Mouse (Mus musculus) hindbrain, embryonic 16.5 days (tissue): ENCODE data around the gene Cd22. TPM values are rescaled to one million over a fixed set of nuclear protein-coding genes. Genes with fewer than 3 reads are reported as not detected.

Source experiments
- ATAC-seq: fragments of 200-750 bp; cut with Nextera tagmentation; 2 replicates; pipeline ENCODE4 v1.8.0; 2017; ENCODE audit warnings: moderate TSS enrichment, moderate library complexity
- H3K27ac ChIP-seq: fragments of 300-500 bp; sonication (generic); 2 replicates; pipeline ENCODE4 v1.5.1; 2014; ENCODE audit warnings: low read depth, mild to moderate bottlenecking, control low read depth, low read length, moderate library complexity
- H3K27me3 ChIP-seq: fragments of 300-500 bp; sonication (generic); replicated peaks from 2 replicates; pipeline ENCODE4 v1.6.1; 2014; ENCODE audit warnings: low read length; ENCODE audit not compliant: control insufficient read depth, insufficient read depth
- H3K36me3 ChIP-seq: fragments of 300-500 bp; sonication (generic); 2 replicates; pipeline ENCODE4 v1.6.1; 2014; ENCODE audit warnings: mild to moderate bottlenecking, low read length, moderate library complexity, mixed read lengths; ENCODE audit not compliant: control insufficient read depth, insufficient read depth
- H3K4me1 ChIP-seq: fragments of 300-500 bp; sonication (generic); 2 replicates; pipeline ENCODE4 v1.6.1; 2014; ENCODE audit warnings: low read depth, low read length; ENCODE audit not compliant: control insufficient read depth, insufficient read depth
- H3K4me2 ChIP-seq: fragments of 300-500 bp; sonication (generic); 2 replicates; pipeline ENCODE4 v1.6.1; 2014; ENCODE audit warnings: mild to moderate bottlenecking, low read length, control low read depth, moderate library complexity
- H3K4me3 ChIP-seq: fragments of 300-500 bp; sonication (generic); 2 replicates; pipeline ENCODE4 v1.5.1; 2014; ENCODE audit warnings: mild to moderate bottlenecking, low read length, control low read depth, moderate library complexity
- H3K9ac ChIP-seq: fragments of 300-500 bp; sonication (generic); 2 replicates; pipeline ENCODE4 v1.6.1; 2014; ENCODE audit warnings: low read depth, mild to moderate bottlenecking, control low read depth, low read length, moderate library complexity
- H3K9me3 ChIP-seq: fragments of 300-500 bp; sonication (generic); 2 replicates; pipeline ENCODE4 v1.6.1; 2014; ENCODE audit warnings: mild to moderate bottlenecking, low read length, moderate library complexity; ENCODE audit not compliant: control insufficient read depth
- WGBS: fragments of 180-500 bp; shearing (Covaris S2); extraction: QIAGEN DNeasy Blood & Tissue Kit; methylation state at CpG from one replicate; pipeline ENCODE4 v1.1.7; 2014; 5-methylcytosine and 5-hydroxymethylcytosine counted together
- polyA plus RNA-seq: library from polyadenylated mRNA; unstranded; fragments of >200 nt; fragmentation: Nextera tagmentation; extraction: Ambion mirVana; gene quantifications from 2 replicates; pipeline ENCODE4 v1.2.1, GENCODE M21; 2015

Cd22 gene
- polyA plus RNA-seq, 1 experiment from 2014 or later: not detected

DNA sequence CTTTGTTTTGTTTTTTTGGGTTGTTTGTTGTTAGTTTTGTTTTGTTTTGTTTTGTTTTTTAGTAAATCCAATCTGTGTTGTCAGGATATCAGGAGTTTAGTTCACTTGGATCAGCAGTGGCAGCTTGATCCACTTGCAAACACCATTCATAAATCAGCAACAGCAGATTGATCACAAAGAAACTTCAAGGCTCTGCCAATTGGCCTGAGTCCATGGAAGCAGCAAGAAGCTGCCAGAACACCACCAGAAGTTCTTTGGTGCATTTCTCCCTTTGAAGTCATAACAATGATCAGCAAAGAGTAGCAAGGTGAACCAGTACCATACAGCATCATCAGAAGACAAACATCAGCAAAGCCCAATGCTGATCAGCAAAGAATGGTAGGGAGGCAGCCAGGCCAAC is 3.9 kb upstream of the Cd22 start:
- no peak for ATAC-seq
- H3K9ac ChIP-seq: no peak overlapping the region
- no peak overlapping the region for H3K4me2 ChIP-seq
- no peaks in the 10 kb centered on the region for H3K9me3 ChIP-seq
- H3K4me3 ChIP-seq: no peak overlapping the region
- H3K27ac ChIP-seq: no peak overlapping the region
- no peaks in the 10 kb centered on the region for H3K27me3 ChIP-seq
- no peaks in the 10 kb centered on the region for H3K4me1 ChIP-seq
- no peaks in the 10 kb centered on the region for H3K36me3 ChIP-seq

DNA sequence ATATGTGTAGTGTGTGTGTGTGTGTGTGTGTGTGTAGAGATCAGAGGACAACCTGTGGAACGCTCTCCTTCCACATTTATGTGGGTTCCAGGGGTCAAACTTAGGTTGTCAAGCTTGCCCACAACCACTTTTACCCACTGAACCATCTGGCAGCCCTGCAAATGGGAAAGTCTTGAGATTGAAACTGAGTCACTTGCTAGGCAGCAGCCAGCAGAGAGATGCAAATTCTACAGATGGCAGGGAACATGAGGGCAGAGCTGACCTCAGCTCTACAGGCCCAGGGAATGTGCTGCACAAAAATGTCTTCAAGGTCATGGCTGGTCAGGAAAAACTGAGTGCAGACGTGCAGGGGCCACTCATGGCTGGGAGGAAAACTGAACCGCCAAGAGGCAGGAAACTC is 1.2 kb upstream of the Cd22 start:
- WGBS: 82% methylated on average over 3 of the region's 3 CpGs
- H3K4me3 ChIP-seq: no peak overlapping the region
- no peak overlapping the region for H3K9ac ChIP-seq
- H3K9me3 ChIP-seq: no peaks in the 10 kb centered on the region
- H3K27ac ChIP-seq: no peak overlapping the region
- H3K4me2 ChIP-seq: no peak overlapping the region
- H3K27me3 ChIP-seq: no peaks in the 10 kb centered on the region
- H3K36me3 ChIP-seq: no peaks in the 10 kb centered on the region
- no peak for ATAC-seq
- no peaks in the 10 kb centered on the region for H3K4me1 ChIP-seq

DNA sequence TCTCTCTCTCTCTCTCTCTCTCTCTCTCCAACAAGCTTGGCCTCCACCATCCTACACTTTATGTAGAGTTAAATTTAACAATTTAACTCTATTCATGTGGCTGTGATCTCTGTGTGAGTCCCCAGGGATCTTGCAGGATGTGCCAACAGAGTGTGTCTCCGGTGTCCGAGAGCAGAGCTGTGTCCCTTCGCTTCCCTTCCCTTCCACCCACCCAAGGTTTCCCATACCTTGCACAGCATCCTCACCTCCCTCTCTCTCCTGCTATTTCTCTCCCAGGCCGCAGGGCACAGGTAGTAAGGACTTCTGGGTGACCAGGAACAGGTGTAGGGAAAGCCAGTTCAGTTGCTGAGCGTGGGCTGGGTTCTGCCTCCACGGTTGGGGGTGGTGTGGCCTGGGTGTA is 1.2 kb downstream of the Cd22 start:
- no peaks in the 10 kb centered on the region for H3K4me1 ChIP-seq
- H3K9ac ChIP-seq: no peak overlapping the region
- H3K36me3 ChIP-seq: no peaks in the 10 kb centered on the region
- 81% methylated on average over 6 of the region's 6 CpGs for WGBS
- no peaks in the 10 kb centered on the region for H3K27me3 ChIP-seq
- no peak for ATAC-seq
- H3K4me3 ChIP-seq: no peak overlapping the region
- H3K27ac ChIP-seq: no peak overlapping the region
- no peaks in the 10 kb centered on the region for H3K9me3 ChIP-seq
- H3K4me2 ChIP-seq: no peak overlapping the region

DNA sequence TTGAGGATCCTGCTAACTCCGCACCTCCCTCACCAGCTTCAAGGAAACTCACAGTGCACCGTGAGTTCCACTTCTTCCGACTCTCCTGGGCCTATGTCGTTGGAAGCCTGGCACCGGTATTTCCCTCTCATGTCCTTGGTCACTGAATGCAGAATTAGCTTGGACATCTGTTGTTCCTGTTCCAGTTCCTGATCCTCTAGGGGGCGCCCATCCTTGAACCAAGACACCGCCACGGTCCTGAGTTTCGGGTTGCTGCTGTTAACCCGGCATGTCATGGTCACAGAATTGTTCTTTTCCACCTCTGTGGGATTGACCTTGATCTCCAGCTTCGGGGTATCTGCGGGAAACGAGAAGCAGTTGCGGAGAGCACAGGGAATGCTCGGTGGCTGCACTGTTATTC is 7.1 kb downstream of the Cd22 start:
- Histone ChIP-seq H3K4me2 (peak overlapping the region; percentile 42), H3K4me3 (no peak overlapping the region), H3K9ac (no peak overlapping the region), H3K27me3 (no peaks in the 10 kb centered on the region; the same call in 1 of the 2 replicates), H3K36me3 (no peaks in the 10 kb centered on the region), H3K27ac (no peak overlapping the region), H3K4me1 (no peaks in the 10 kb centered on the region), H3K9me3 (no peaks in the 10 kb centered on the region)
- ATAC-seq: no peak
- WGBS: 22% methylated on average over 15 of the region's 15 CpGs

DNA sequence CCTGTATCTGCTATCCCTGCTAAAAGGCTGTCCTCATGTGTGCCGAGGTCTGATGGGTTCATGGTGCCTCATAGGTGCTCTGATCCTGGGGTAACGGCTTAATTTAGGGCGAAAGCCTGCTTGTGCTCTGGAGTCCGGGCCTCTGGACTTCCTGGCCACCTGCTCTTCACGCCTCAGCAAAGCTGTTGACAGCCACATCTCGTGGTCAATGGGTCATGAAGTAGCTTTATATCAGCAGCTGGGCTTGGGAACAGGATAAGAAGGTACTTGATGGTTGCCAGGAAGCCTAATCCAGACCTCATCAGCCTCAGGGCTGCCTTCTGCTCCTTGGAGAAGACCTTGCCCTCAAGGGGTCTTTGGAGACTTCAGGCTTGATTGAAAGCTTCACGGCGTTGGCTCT is 16.8 kb downstream of the Cd22 start:
- no peak overlapping the region for H3K9ac ChIP-seq
- no peak overlapping the region for H3K27ac ChIP-seq
- 70% methylated on average over 8 of the region's 8 CpGs for WGBS
- H3K27me3 ChIP-seq: no peaks in the 10 kb centered on the region
- H3K9me3 ChIP-seq: no peaks in the 10 kb centered on the region
- 0 out of 2 replicates have a peak, but pooled peaks cover 2% of the 10 kb centered on the region for H3K4me1 ChIP-seq
- no peak overlapping the region for H3K4me3 ChIP-seq
- no peak for ATAC-seq
- no peak overlapping the region for H3K4me2 ChIP-seq
- no peaks in the 10 kb centered on the region for H3K36me3 ChIP-seq

DNA sequence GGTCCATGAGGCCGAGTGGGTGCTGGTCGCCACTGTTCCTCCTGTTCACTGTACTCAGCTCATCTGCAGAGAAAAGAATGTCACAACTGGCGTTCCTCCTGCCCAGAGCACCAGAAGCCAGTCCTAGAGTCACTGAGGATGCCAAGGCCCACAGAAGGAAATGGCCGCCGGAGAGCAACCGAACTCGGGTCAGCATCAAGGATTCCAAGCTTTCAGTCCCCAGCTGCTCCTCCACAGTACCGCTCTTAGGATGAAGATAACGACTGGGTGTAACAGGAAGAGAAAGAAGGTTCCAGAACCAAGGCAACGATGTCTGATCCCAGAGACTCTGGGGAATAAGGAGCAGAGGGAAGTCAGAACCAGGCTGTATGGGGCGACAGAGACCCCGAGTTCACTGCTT is 18.7 kb downstream of the Cd22 start, which contains the start of gene Ffar1:
Ffar1 (minus strand) TSS at position 101 of the 400 bp plus-strand sequence.
- no peak within 1 kb of the TSS for H3K27ac ChIP-seq
- no peak within 1 kb of the TSS for H3K9ac ChIP-seq
- 0 out of 2 replicates have a peak, but pooled peaks cover 2% of the 10 kb centered on the region for H3K4me1 ChIP-seq
- 91% methylated on average over 12 of the region's 12 CpGs for WGBS
- ATAC-seq: no peak
- no peaks in the 10 kb centered on the region for H3K9me3 ChIP-seq
- no peaks in the 10 kb centered on the region for H3K36me3 ChIP-seq
- no peak within 1 kb of the TSS for H3K4me3 ChIP-seq
- H3K27me3 ChIP-seq: no peaks in the 10 kb centered on the region
- H3K4me2 ChIP-seq: no peak within 1 kb of the TSS

DNA sequence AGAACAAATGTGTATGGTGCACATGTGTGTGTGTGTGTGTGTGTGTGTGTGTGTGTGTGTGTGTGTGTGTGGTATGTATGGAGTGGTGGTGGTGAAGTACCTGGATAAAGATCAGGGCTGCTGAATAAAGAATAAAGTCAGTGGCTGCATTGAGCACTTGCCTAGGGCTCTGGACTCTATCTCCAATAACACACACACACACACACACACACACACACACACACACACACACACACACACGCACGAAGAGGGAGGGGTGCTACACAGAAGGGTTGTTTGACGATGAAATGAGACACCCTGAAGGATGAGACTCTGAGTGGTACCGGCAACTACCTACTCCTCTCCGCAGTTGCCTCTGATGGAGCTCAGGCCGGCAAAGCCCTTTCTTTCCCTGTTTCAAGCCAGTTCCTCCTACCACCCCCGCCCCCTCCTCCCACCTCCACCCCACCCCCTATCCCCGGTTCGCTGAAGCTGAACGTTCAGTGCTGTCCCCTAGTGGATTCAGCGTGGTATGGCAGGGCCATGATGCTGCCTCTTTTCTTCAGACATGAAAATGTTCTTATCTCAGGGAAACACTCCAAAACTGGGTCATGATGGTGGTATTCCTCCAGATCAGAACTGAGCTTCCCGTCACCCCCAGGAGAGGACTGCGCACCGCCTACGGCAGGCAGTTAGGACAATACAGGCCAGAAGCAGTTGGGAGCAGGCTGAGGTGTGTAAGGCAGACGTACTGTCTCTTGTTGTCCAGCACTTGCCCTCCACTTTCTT is 20.3 kb downstream of the Cd22 start:
- Histone ChIP-seq H3K27me3 (no peaks in the 10 kb centered on the region), H3K27ac (peak overlapping the region; percentile 51; the same call in 1 of the 2 replicates), H3K4me1 (0 out of 2 replicates have a peak, but pooled peaks cover 2% of the 10 kb centered on the region), H3K36me3 (no peaks in the 10 kb centered on the region), H3K4me2 (peak overlapping the region; percentile 53), H3K4me3 (peak overlapping the region; percentile 31), H3K9me3 (no peaks in the 10 kb centered on the region), H3K9ac (peak overlapping the region; percentile 51)
- ATAC-seq: peak; percentile 81
- WGBS: 11% methylated on average over 14 of the region's 16 CpGs

DNA sequence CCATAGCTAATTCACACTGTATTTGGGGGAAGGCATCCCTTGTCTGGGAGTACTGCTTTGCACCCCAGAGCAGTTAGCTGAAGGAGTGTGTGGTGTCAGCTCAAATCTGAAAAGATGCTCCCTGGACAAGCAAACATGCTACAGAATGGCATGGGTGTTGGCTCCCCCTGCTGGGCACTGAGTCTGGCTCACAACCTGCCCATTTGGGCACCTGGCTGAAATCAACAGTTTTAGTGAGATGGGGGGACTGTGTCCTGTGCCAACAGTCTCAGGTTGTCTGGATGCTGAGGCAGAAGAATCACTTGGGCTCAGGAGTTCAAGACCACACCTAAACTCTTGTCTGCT is 20.9 kb downstream of the Cd22 start:
- Histone ChIP-seq H3K9ac (no peak overlapping the region), H3K4me3 (no peak overlapping the region), H3K36me3 (no peaks in the 10 kb centered on the region), H3K4me1 (0 out of 2 replicates have a peak, but pooled peaks cover 2% of the 10 kb centered on the region), H3K27ac (no peak overlapping the region), H3K27me3 (no peaks in the 10 kb centered on the region), H3K9me3 (no peaks in the 10 kb centered on the region), H3K4me2 (no peak overlapping the region; the same call in 1 of the 2 replicates)
- ATAC-seq: peak; percentile 79

DNA sequence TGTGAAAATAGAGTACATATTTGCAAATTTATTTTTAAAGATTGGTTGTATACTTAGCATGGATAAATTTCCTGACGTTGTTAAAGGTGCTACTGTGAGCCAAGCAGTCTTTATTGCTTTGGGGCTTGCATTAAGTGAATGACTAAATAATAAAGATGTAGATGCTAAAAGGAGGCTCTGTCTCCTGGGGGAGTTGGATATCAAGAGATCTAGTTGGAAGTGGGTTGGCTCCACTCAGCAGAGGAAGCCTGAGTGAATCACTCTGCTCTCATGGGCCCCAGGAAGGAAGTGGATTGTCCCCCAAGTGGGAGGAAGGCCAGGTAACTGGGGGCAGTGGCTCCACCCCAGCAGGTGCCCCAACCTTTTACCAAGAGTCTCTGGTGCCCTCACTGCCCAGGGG is 22.4 kb downstream of the Cd22 start:
- H3K27me3 ChIP-seq: no peaks in the 10 kb centered on the region
- H3K4me1 ChIP-seq: 0 out of 2 replicates have a peak, but pooled peaks cover 2% of the 10 kb centered on the region
- no peaks in the 10 kb centered on the region for H3K9me3 ChIP-seq
- no peak overlapping the region for H3K9ac ChIP-seq
- no peaks in the 10 kb centered on the region for H3K36me3 ChIP-seq
- ATAC-seq: no peak
- no peak overlapping the region for H3K4me2 ChIP-seq
- no peak overlapping the region for H3K27ac ChIP-seq
- WGBS: 71% methylated on average over 1 of the region's 1 CpGs
- no peak overlapping the region for H3K4me3 ChIP-seq
